Mouse (Mus musculus) cerebellum, adult 2 months (tissue): ENCODE results near the gene Ccdc91. TPM values are rescaled to one million over a fixed set of nuclear protein-coding genes. Genes with fewer than 3 reads are reported as not detected.

Experiments
- DNase-seq, 2 experiments: peaks; one replicate each; pipeline ENCODE4 v3.0.0; 2021
- H3K27ac ChIP-seq: fragments of 200-500 bp; 2 replicates; pipeline ENCODE4 v1.5.1; 2012; ENCODE audit warnings: low read length, control low read depth, inconsistent platforms; ENCODE audit not compliant: insufficient read depth
- H3K27me3 ChIP-seq: fragments of 200-500 bp; 2 replicates; pipeline ENCODE4 v1.6.1; 2012; ENCODE audit warnings: inconsistent platforms, mild to moderate bottlenecking, low read length, moderate library complexity; ENCODE audit not compliant: control insufficient read depth, insufficient read depth
- H3K4me1 ChIP-seq: fragments of 200-500 bp; 2 replicates; pipeline ENCODE4 v1.6.1; 2011; ENCODE audit warnings: low read length; ENCODE audit not compliant: control insufficient read depth, insufficient read depth
- H3K4me3 ChIP-seq: fragments of 200-500 bp; replicated peaks from 2 replicates; pipeline ENCODE3; 2011; ENCODE audit warnings: mild to moderate bottlenecking, low read depth, low read length, control low read depth; ENCODE audit not compliant: insufficient read depth
- CTCF ChIP-seq: fragments of 200-500 bp; IDR thresholded peaks from 2 replicates; pipeline ENCODE4 v1.5.1; 2011; ENCODE audit warnings: low read depth, mild to moderate bottlenecking, control low read depth, low read length, moderate library complexity, borderline replicate concordance; ENCODE audit not compliant: insufficient read depth
- POLR2A ChIP-seq: fragments of 200-500 bp; IDR thresholded peaks from 2 replicates; pipeline ENCODE4 v1.6.1; 2011; ENCODE audit warnings: low read length, control low read depth, borderline replicate concordance; ENCODE audit not compliant: insufficient read depth
- WGBS: fragments of 180-500 bp; shearing (Covaris S2); methylation state at CpG from one replicate; pipeline ENCODE4 v1.1.7; 2018; 5-methylcytosine and 5-hydroxymethylcytosine counted together
- polyA plus RNA-seq: library from polyadenylated mRNA; depleted of rRNA; stranded (reverse); fragments of >200 nt; gene quantifications from 2 replicates; pipeline ENCODE4 v1.2.3, GENCODE M21; 2012; rRNA removed

The Ccdc91 gene
- polyA plus RNA-seq, 1 experiment = 47.4 TPM

DNA sequence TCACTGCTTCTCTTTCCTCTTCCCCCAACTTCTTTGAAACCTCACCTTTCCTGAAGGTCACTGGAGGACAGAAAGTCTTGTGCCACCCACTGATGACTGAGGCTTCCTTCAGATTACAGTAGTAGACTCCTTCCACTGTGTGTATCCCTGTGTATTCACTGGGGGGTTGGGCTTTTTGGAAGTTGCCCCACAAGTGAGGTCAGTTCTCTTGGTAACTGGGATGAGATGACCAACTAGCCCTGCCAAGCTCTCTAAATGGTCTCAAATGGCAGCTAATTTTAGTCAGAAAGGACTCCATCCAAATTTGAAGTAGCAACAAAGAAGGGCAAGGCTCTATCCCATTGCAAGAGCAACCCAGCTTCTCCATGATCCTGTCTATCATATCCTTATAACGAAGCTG, 195.7 kb downstream of the Ccdc91 start:
- H3K4me1 ChIP-seq = no peaks in the 10 kb centered on the region
- DNase-seq = no peak
- 64% methylated on average over 1 of the region's 1 CpGs for WGBS
- no peaks in the 10 kb centered on the region for H3K27me3 ChIP-seq
- no peak overlapping the region for H3K27ac ChIP-seq
- no peak overlapping the region for H3K4me3 ChIP-seq
- no peak for TF ChIP-seq CTCF
- TF ChIP-seq POLR2A = no peak

DNA sequence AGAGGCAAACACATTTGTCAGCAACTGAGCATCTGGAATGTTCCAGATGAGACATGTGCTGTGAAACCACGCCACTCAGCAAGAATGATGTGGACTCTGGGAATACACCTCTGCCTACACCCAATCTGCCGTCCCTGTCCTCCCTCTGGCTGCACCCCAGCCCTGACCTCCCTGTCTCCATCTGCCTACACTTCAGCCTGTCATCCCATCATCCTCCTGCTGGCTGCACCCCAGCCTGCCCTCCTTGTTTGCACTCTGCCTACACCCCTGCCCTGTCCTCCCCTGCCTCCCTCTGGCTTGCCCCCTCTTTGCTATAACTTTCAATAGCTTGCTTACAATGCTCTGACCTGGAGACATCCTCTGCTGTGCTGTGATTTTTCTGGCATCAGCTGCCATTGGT, 196.9 kb downstream of the Ccdc91 start:
- no peak overlapping the region for H3K27ac ChIP-seq
- TF ChIP-seq POLR2A (no peak), CTCF (no peak)
- 50% methylated on average over 2 of the region's 2 CpGs for WGBS
- no peaks in the 10 kb centered on the region for H3K27me3 ChIP-seq
- no peak overlapping the region for H3K4me3 ChIP-seq
- H3K4me1 ChIP-seq = no peaks in the 10 kb centered on the region
- no peak for DNase-seq

DNA sequence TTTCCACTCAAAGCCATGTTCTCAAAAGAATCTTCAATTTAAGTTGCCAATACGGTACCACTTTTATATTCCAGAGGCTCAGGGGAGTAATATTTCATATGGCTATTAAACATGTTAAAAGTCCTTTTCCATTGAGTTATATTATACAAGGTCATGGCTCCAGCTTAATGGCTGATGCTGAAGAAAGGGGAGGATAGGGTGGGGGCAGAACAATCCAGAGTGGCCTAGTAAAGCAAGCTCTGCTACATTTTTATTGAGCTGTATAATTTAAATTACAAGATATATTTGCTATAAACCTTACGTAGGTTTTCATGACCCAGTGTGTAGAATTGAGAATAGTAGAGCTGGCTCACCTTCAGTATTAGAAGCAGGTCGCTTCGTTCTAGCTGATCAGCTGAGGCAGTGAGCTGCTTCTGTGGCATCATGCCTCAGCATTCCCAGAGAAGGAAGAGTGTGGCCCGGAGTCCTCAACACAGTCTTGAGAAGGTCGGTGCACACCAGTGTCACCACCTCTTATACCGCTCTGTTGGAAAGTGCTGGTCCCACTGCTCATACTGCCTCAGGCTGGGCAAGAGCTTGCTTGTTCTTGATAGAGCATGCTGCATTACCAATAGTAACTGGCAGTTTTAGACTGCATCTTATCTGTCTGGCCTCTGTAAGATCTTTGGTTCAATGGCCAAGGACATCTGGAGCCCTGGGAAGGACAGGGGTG, 199.6 kb downstream of the Ccdc91 start:
- 95% methylated on average over 7 of the region's 7 CpGs for WGBS
- Histone ChIP-seq H3K27ac (no peak overlapping the region), H3K4me1 (no peaks in the 10 kb centered on the region), H3K27me3 (no peaks in the 10 kb centered on the region), H3K4me3 (no peak overlapping the region)
- no peak for TF ChIP-seq POLR2A
- no peak for TF ChIP-seq CTCF
- DNase-seq = no peak

DNA sequence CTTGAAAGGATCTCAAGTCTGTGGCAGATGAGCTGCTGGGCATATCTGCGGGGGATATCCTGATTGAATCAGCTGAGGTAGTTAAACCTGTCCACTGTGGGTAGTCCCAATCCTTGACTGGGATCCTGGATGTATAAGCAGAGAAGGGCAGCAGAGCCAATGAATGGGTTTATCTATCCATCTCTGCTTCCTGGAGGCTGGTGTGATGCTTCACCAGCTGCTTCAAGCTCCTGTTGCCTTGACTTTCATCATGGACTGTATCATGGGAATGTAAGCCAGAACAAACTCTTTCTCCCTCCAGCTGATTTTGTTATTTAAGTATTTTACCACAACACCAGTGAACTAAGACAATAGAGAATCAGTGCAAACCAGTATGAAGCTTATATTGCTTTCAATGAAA, 200.6 kb downstream of the Ccdc91 start:
- Histone ChIP-seq H3K27ac (no peak overlapping the region), H3K4me3 (no peak overlapping the region), H3K4me1 (no peaks in the 10 kb centered on the region), H3K27me3 (no peaks in the 10 kb centered on the region)
- 92% methylated on average over 1 of the region's 1 CpGs for WGBS
- TF ChIP-seq CTCF (no peak), POLR2A (no peak)
- DNase-seq = no peak

Other genes starting within 250 kb of the Ccdc91 start
- gene Pthlh, start 211.6 kb upstream of the Ccdc91 start, polyA plus RNA-seq = 4.0 and 5.6 TPM in 2 replicates